In the genomic region with DNA sequence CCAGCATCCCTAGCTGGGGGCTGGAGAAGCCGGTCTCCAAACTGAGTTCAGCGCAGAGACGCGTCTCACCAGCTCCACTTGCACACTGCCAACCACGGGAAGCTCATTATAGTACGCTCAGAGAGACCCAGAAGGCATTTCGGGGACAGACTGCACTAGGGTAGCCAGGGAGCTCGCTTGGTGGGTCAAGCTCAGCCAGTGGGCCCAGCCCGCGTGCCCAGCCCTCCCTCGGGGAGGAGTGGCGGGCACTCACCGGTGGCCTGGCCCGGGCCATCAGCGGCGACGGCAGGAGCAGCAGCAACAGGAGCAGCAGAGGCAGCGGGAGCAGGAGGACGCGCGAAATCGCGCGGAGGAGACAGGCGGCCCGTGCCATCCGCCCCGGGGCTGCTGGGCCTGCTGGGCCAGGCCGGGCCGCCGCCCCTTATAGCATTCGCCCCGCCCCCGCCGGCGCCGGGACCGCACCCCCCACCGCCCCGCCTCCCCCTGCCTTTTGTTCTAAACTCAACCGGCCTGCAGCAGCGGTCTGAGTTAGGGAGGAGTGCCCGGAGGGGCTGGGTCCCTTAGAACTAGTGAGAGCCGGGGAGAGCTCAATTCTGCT, we compare ENCODE assay signal across 8 mouse cellular contexts. TPM values are rescaled to one million over a fixed set of nuclear protein-coding genes. Genes with fewer than 3 reads are reported as not detected.
DNase-seq lines count a peak whose midpoint lies in the region; TF ChIP-seq lines count a peak whose summit lies in the region.

No protein-coding gene starts in this region.

- TF ChIP-seq CTCF in heart, adult 2 months (IDR thresholded peaks at IDR 0.05): no peak
- no peak for TF ChIP-seq CTCF in small intestine, adult 2 months (IDR thresholded peaks at IDR 0.05; ENCODE audit: extremely low read depth, insufficient read length, insufficient replicate concordance, low read depth, low read length)

- no peaks in the 10 kb centered on the region for H3K27me3 ChIP-seq in heart, adult 2 months (ENCODE audit: control insufficient read depth, insufficient read depth, low read length)
- H3K27me3 ChIP-seq in small intestine, adult 2 months (ENCODE audit: control insufficient read depth, insufficient read depth, low read length): peaks cover 19% of the 10 kb centered on the region

- peak overlapping the region; percentile 78 for H3K27ac ChIP-seq in heart, adult 2 months
- H3K27ac ChIP-seq in small intestine, adult 2 months (ENCODE audit: insufficient read depth, low read depth, low read length): no peak overlapping the region

- no peak for TF ChIP-seq EP300 in heart, adult 2 months (IDR thresholded peaks at IDR 0.05; ENCODE audit: insufficient read depth, low read depth, low read length)

- 1% methylated on average over 36 of the region's 44 CpGs for WGBS in heart, adult 2 months
- 6% methylated on average over 44 of the region's 44 CpGs for WGBS in small intestine, adult 2 months

- no peaks in the 10 kb centered on the region for H3K36me3 ChIP-seq in heart, adult 2 months (ENCODE audit: control insufficient read depth, insufficient read depth, low read length)
- H3K36me3 ChIP-seq in small intestine, adult 2 months (ENCODE audit: control insufficient read depth, insufficient read depth, low read length): no peaks in the 10 kb centered on the region

- intact Hi-C loops in heart, adult 2 months (cut with DNase I): no loop called here

- peaks cover 12% of the 10 kb centered on the region for H3K4me1 ChIP-seq in heart, adult 2 months (ENCODE audit: control insufficient read depth, insufficient read depth, low read length)
- H3K4me1 ChIP-seq in small intestine, adult 2 months (ENCODE audit: control insufficient read depth, insufficient read depth, insufficient read length, low read length): peaks cover 15% of the 10 kb centered on the region

- DNase-seq in spleen, adult 18-20 months: peak; percentile 45 to 66
- no peak for DNase-seq in spleen, adult 12 weeks (ENCODE audit: low spot score)
- DNase-seq in brain, adult 2 months (ENCODE audit: low read depth, low spot score): peak; percentile 45
- peak; percentile 80 to 81 for DNase-seq in heart, adult 2 months
- DNase-seq in kidney, adult 9 months: peak; percentile 32
- DNase-seq in lung, postnatal 10 days: peak; percentile 69
- no peak for DNase-seq in left cerebral cortex, adult 8-10 months (ENCODE audit: low spot score in 2 of 2)

- H3K4me3 ChIP-seq in heart, adult 2 months: peak overlapping the region; percentile 82
- H3K4me3 ChIP-seq in small intestine, adult 2 months (ENCODE audit: low read depth, low read length): peak overlapping the region; percentile 66

- peak; percentile 32; the same call in 1 of the 2 replicates for TF ChIP-seq POLR2A in heart, adult 2 months (IDR thresholded peaks at IDR 0.05; ENCODE audit: insufficient read depth, low read depth, low read length)
- peak; percentile 7; the same call in 1 of the 2 replicates for TF ChIP-seq POLR2A in small intestine, adult 2 months (IDR thresholded peaks at IDR 0.05; ENCODE audit: low read depth, low read length)

- peak overlapping the region; percentile 95 for H3K9ac ChIP-seq in heart, adult 2 months (ENCODE audit: low read depth, low read length)

- no peaks in the 10 kb centered on the region for H3K79me2 ChIP-seq in heart, adult 2 months (replicated peaks; ENCODE audit: control insufficient read depth, insufficient read depth, low read length)

RNA-seq across cellular contexts. Expression of gene Chchd10, which starts 0.8 kb away (rescaled TPM):
- 1,000 to 10,000 TPM; 1,811 to 2,042 TPM for total RNA-seq in heart, adult 2 months (2021)
- polyA plus RNA-seq in heart, adult 2 months (2012; rRNA removed): 1,155 and 2,061 TPM in 2 replicates
- 799 and 1,071 TPM in 2 replicates for polyA plus RNA-seq in small intestine, adult 2 months (2012; rRNA removed)
- total RNA-seq in left cerebral cortex, adult 8-10 months (2022): 100 to 1,000 TPM; 356 to 427 (median 392) TPM

RNA-seq across cellular contexts. Expression of gene Mmp11, which starts 4.1 kb away (rescaled TPM):
- 1 to 10 TPM; 4.7 to 5.4 TPM for total RNA-seq in heart, adult 2 months (2021)
- polyA plus RNA-seq in heart, adult 2 months (2012; rRNA removed): 15.6 and 15.7 TPM in 2 replicates
- polyA plus RNA-seq in small intestine, adult 2 months (2012; rRNA removed): 3.4 and 7.5 TPM in 2 replicates
- 1 to 10 TPM; 1.5 to 3.0 (median 1.7) TPM for total RNA-seq in left cerebral cortex, adult 8-10 months (2022)

RNA-seq across cellular contexts. Expression of gene Gm867, which starts 8.3 kb away (rescaled TPM):
- total RNA-seq in heart, adult 2 months (2021): not detected
- polyA plus RNA-seq in heart, adult 2 months (2012; rRNA removed): 0.76 TPM in 1 of 2 replicates, not detected in the other
- polyA plus RNA-seq in small intestine, adult 2 months (2012; rRNA removed): not detected in 2 replicates
- total RNA-seq in left cerebral cortex, adult 8-10 months (2022): under 1 TPM; 0.41 to 0.91 (median 0.70) TPM

RNA-seq across cellular contexts. Expression of gene Vpreb3, which starts 10.7 kb away (rescaled TPM):
- total RNA-seq in heart, adult 2 months (2021): not detected
- 1.1 and 5.9 TPM in 2 replicates for polyA plus RNA-seq in heart, adult 2 months (2012; rRNA removed)
- 16.0 and 54.3 TPM in 2 replicates for polyA plus RNA-seq in small intestine, adult 2 months (2012; rRNA removed)
- not detected for total RNA-seq in left cerebral cortex, adult 8-10 months (2022)

RNA-seq across cellular contexts. Expression of gene Smarcb1, which starts 10.8 kb away (rescaled TPM):
- 10 to 100 TPM; 21.1 to 23.3 TPM for total RNA-seq in heart, adult 2 months (2021)
- 19.6 and 20.0 TPM in 2 replicates for polyA plus RNA-seq in heart, adult 2 months (2012; rRNA removed)
- 19.9 and 34.1 TPM in 2 replicates for polyA plus RNA-seq in small intestine, adult 2 months (2012; rRNA removed)
- 10 to 100 TPM; 85.8 to 88.5 (median 86.4) TPM for total RNA-seq in left cerebral cortex, adult 8-10 months (2022)

Comparison
In these comparisons a context has a peak if more than half of its experiments do, and no peak if none do; other contexts are left out.
1. DNase-seq: peak in spleen, adult 18-20 months (2 of 2), brain, adult 2 months (single experiment), heart, adult 2 months (2 of 2), kidney, adult 9 months (single experiment) and lung, postnatal 10 days (single experiment); none in spleen, adult 12 weeks (single experiment) and left cerebral cortex, adult 8-10 months (0 of 2).
2. RNA of gene Chchd10, which starts 0.8 kb away (total RNA-seq): 1,811 to 2,042 TPM in heart, adult 2 months; 356 to 427 TPM in left cerebral cortex, adult 8-10 months; every median in the first group is over 4 times any median in the second.